Mouse (Mus musculus): ENCODE measurements around the gene Mcur1. TPM values are rescaled to one million over a fixed set of nuclear protein-coding genes. Genes with fewer than 3 reads are reported as not detected.

Mcur1 gene
- polyA plus RNA-seq, 1 experiment from 2014 or later: 8.4 TPM

GRCm38 (mm10) chr13:43517371-43517770 lies 42.6 kb downstream of the Mcur1 start:
- no peak overlapping the region for H3K9ac ChIP-seq
- H3K4me3 ChIP-seq: no peak overlapping the region
- H3K4me1 ChIP-seq (replicated peaks): peaks cover 8% of the 10 kb centered on the region; the same call in 1 of the 2 replicates
- H3K4me2 ChIP-seq: no peak overlapping the region
- no peak overlapping the region for H3K27ac ChIP-seq
- no peaks in the 10 kb centered on the region for H3K36me3 ChIP-seq
- H3K9me3 ChIP-seq: no peaks in the 10 kb centered on the region
- H3K27me3 ChIP-seq: no peaks in the 10 kb centered on the region
- no peak for ATAC-seq (ENCODE audit: low FRiP score)
- WGBS: 41% methylated on average over 8 of the region's 8 CpGs

GRCm38 (mm10) chr13:43516931-43517330 lies 43.1 kb downstream of the Mcur1 start:
- H3K9me3 ChIP-seq: no peaks in the 10 kb centered on the region
- H3K36me3 ChIP-seq: no peaks in the 10 kb centered on the region
- H3K27ac ChIP-seq: no peak overlapping the region
- peaks cover 8% of the 10 kb centered on the region; the same call in 1 of the 2 replicates for H3K4me1 ChIP-seq (replicated peaks)
- H3K4me3 ChIP-seq: no peak overlapping the region
- no peak overlapping the region for H3K4me2 ChIP-seq
- no peak for ATAC-seq (ENCODE audit: low FRiP score)
- WGBS: 29% methylated on average over 6 of the region's 6 CpGs
- no peaks in the 10 kb centered on the region for H3K27me3 ChIP-seq
- no peak overlapping the region for H3K9ac ChIP-seq

- Histone ChIP-seq H3K36me3 (no peaks in the 10 kb centered on the region), H3K9me3 (no peaks in the 10 kb centered on the region), H3K9ac (no peak overlapping the region), H3K4me2 (no peak overlapping the region), H3K27ac (no peak overlapping the region), H3K4me1 (replicated peaks) (peaks cover 8% of the 10 kb centered on the region; the same call in 1 of the 2 replicates), H3K4me3 (no peak overlapping the region), H3K27me3 (no peaks in the 10 kb centered on the region)
- ATAC-seq (ENCODE audit: low FRiP score): no peak
- WGBS: 96% methylated on average over 5 of the region's 5 CpGs
Observed at GRCm38 (mm10) chr13:43516119-43516518, 43.9 kb downstream of the Mcur1 start.

GRCm38 (mm10) chr13:43514950-43515358 lies 45.0 kb downstream of the Mcur1 start:
- H3K9me3 ChIP-seq: no peaks in the 10 kb centered on the region
- no peak overlapping the region for H3K4me2 ChIP-seq
- H3K9ac ChIP-seq: no peak overlapping the region
- no peak overlapping the region for H3K4me3 ChIP-seq
- no peak overlapping the region for H3K27ac ChIP-seq
- no peak for ATAC-seq (ENCODE audit: low FRiP score)
- no peaks in the 10 kb centered on the region for H3K27me3 ChIP-seq
- peaks cover 14% of the 10 kb centered on the region for H3K4me1 ChIP-seq (replicated peaks)
- no peaks in the 10 kb centered on the region for H3K36me3 ChIP-seq
- WGBS: 80% methylated on average over 8 of the region's 8 CpGs

- H3K4me2 ChIP-seq: no peak overlapping the region
- no peak overlapping the region for H3K4me3 ChIP-seq
- no peaks in the 10 kb centered on the region for H3K27me3 ChIP-seq
- no peaks in the 10 kb centered on the region for H3K9me3 ChIP-seq
- ATAC-seq (ENCODE audit: low FRiP score): no peak
- H3K27ac ChIP-seq: no peak overlapping the region
- WGBS: 88% methylated on average over 3 of the region's 3 CpGs
- H3K36me3 ChIP-seq: no peaks in the 10 kb centered on the region
- H3K4me1 ChIP-seq (replicated peaks): peaks cover 14% of the 10 kb centered on the region
- no peak overlapping the region for H3K9ac ChIP-seq
Observed at GRCm38 (mm10) chr13:43512736-43513135, 47.3 kb downstream of the Mcur1 start.

GRCm38 (mm10) chr13:43505798-43506197 lies 54.2 kb downstream of the Mcur1 start:
- no peak overlapping the region for H3K4me2 ChIP-seq
- H3K9me3 ChIP-seq: no peaks in the 10 kb centered on the region
- WGBS: 93% methylated on average over 3 of the region's 3 CpGs
- H3K27ac ChIP-seq: no peak overlapping the region
- peaks cover 19% of the 10 kb centered on the region for H3K4me1 ChIP-seq (replicated peaks)
- ATAC-seq (ENCODE audit: low FRiP score): no peak
- no peaks in the 10 kb centered on the region for H3K36me3 ChIP-seq
- no peak overlapping the region for H3K9ac ChIP-seq
- H3K4me3 ChIP-seq: no peak overlapping the region
- no peaks in the 10 kb centered on the region for H3K27me3 ChIP-seq

GRCm38 (mm10) chr13:43503395-43503850 lies 56.6 kb downstream of the Mcur1 start:
- WGBS: 1% methylated on average over 19 of the region's 19 CpGs
- peak; percentile 81 for ATAC-seq (ENCODE audit: low FRiP score)
- H3K4me2 ChIP-seq: peak overlapping the region; percentile 55

GRCm38 (mm10) chr13:43501601-43502000 lies 58.4 kb downstream of the Mcur1 start:
- Histone ChIP-seq H3K4me1 (replicated peaks) (peaks cover 16% of the 10 kb centered on the region), H3K4me3 (no peak overlapping the region), H3K9me3 (no peaks in the 10 kb centered on the region), H3K4me2 (no peak overlapping the region), H3K36me3 (no peaks in the 10 kb centered on the region), H3K27me3 (no peaks in the 10 kb centered on the region), H3K9ac (no peak overlapping the region), H3K27ac (no peak overlapping the region)
- 82% methylated on average over 5 of the region's 5 CpGs for WGBS
- no peak for ATAC-seq (ENCODE audit: low FRiP score)

More at GRCm38 (mm10) chr13:43503395-43503850, 56.6 kb downstream of the Mcur1 start:
- H3K27me3 ChIP-seq: no peaks in the 10 kb centered on the region
- no peaks in the 10 kb centered on the region for H3K36me3 ChIP-seq
- H3K9ac ChIP-seq: peak overlapping the region; percentile 62
- peaks cover 16% of the 10 kb centered on the region for H3K4me1 ChIP-seq (replicated peaks)
- H3K27ac ChIP-seq: peak overlapping the region; percentile 87
- H3K4me3 ChIP-seq: peak overlapping the region; percentile 24
- H3K9me3 ChIP-seq: no peaks in the 10 kb centered on the region

GRCm38 (mm10) chr13:43500483-43500850 lies 59.5 kb downstream of the Mcur1 start:
- no peak for ATAC-seq (ENCODE audit: low FRiP score)

GRCm38 (mm10) chr13:43499731-43500482 lies 60.1 kb downstream of the Mcur1 start:
- ATAC-seq (ENCODE audit: low FRiP score): no peak
- no peaks in the 10 kb centered on the region for H3K9me3 ChIP-seq
- H3K27ac ChIP-seq: no peak overlapping the region
- H3K9ac ChIP-seq: no peak overlapping the region
- H3K4me3 ChIP-seq: no peak overlapping the region
- H3K4me1 ChIP-seq (replicated peaks): peaks cover 16% of the 10 kb centered on the region
- H3K27me3 ChIP-seq: no peaks in the 10 kb centered on the region
- no peaks in the 10 kb centered on the region for H3K36me3 ChIP-seq
- WGBS: 71% methylated on average over 7 of the region's 7 CpGs
- no peak overlapping the region for H3K4me2 ChIP-seq

More at GRCm38 (mm10) chr13:43500483-43500850, 59.5 kb downstream of the Mcur1 start:
- H3K4me2 ChIP-seq: no peak overlapping the region
- no peaks in the 10 kb centered on the region for H3K36me3 ChIP-seq
- 94% methylated on average over 4 of the region's 4 CpGs for WGBS
- no peaks in the 10 kb centered on the region for H3K27me3 ChIP-seq
- no peak overlapping the region for H3K9ac ChIP-seq
- no peak overlapping the region for H3K4me3 ChIP-seq
- peaks cover 16% of the 10 kb centered on the region for H3K4me1 ChIP-seq (replicated peaks)
- H3K27ac ChIP-seq: no peak overlapping the region
- no peaks in the 10 kb centered on the region for H3K9me3 ChIP-seq

GRCm38 (mm10) chr13:43498849-43499248 lies 61.1 kb downstream of the Mcur1 start:
- 58% methylated on average over 14 of the region's 14 CpGs for WGBS
- H3K27ac ChIP-seq: peak overlapping the region; percentile 37; the same call in 1 of the 2 replicates
- no peak overlapping the region for H3K4me2 ChIP-seq
- H3K4me3 ChIP-seq: no peak overlapping the region
- no peak overlapping the region for H3K9ac ChIP-seq
- no peaks in the 10 kb centered on the region for H3K9me3 ChIP-seq
- H3K27me3 ChIP-seq: no peaks in the 10 kb centered on the region
- peaks cover 10% of the 10 kb centered on the region for H3K4me1 ChIP-seq (replicated peaks)
- 0 out of 2 replicates have a peak, but pooled peaks have one; percentile 21 for ATAC-seq (ENCODE audit: low FRiP score)
- no peaks in the 10 kb centered on the region for H3K36me3 ChIP-seq

- Histone ChIP-seq H3K9me3 (no peaks in the 10 kb centered on the region), H3K27me3 (no peaks in the 10 kb centered on the region), H3K9ac (no peak overlapping the region), H3K27ac (no peak overlapping the region), H3K4me1 (replicated peaks) (peaks cover 8% of the 10 kb centered on the region), H3K4me2 (no peak overlapping the region), H3K4me3 (no peak overlapping the region), H3K36me3 (no peaks in the 10 kb centered on the region)
- 95% methylated on average over 3 of the region's 3 CpGs for WGBS
- no peak for ATAC-seq (ENCODE audit: low FRiP score)
Observed at GRCm38 (mm10) chr13:43497769-43498168, 62.2 kb downstream of the Mcur1 start.

GRCm38 (mm10) chr13:43496660-43497059 lies 63.3 kb downstream of the Mcur1 start:
- Histone ChIP-seq H3K27ac (no peak overlapping the region), H3K27me3 (no peaks in the 10 kb centered on the region), H3K9me3 (no peaks in the 10 kb centered on the region), H3K4me2 (no peak overlapping the region), H3K4me1 (replicated peaks) (peaks cover 11% of the 10 kb centered on the region), H3K36me3 (no peaks in the 10 kb centered on the region), H3K4me3 (no peak overlapping the region), H3K9ac (no peak overlapping the region)
- no peak for ATAC-seq (ENCODE audit: low FRiP score)
- 20% methylated on average over 2 of the region's 2 CpGs for WGBS

All from hindbrain, embryonic 13.5 days (tissue).